Mouse (Mus musculus) cortical plate, adult 2 months (tissue): ENCODE data around the gene Ltbp3.

ENCODE experiments used
- CTCF ChIP-seq: fragments of 200-500 bp; IDR thresholded peaks from 2 replicates; pipeline ENCODE4 v1.5.1; 2011; ENCODE audit warnings: mild to moderate bottlenecking, control low read depth, low read length; ENCODE audit not compliant: insufficient read depth; ENCODE audit errors: extremely low read depth
- POLR2A ChIP-seq: fragments of 200-500 bp; IDR thresholded peaks from 2 replicates; pipeline ENCODE4 v1.6.1; 2011; ENCODE audit warnings: mild to moderate bottlenecking, low read length, control low read depth; ENCODE audit not compliant: insufficient read depth; ENCODE audit errors: extremely low read depth

- no peak for TF ChIP-seq CTCF
- TF ChIP-seq POLR2A = peak; percentile 89
Observed at GRCm38 (mm10) chr19:5729444-5729815, 11.3 kb upstream of the Ltbp3 start, which contains the start of gene Fam89b.
